Comparison of ENCODE assay signal across 10 mouse cellular contexts in genomic region chr6:119477686-119478310, GRCm38 (mm10). TPM values are rescaled to one million over a fixed set of nuclear protein-coding genes. Genes with fewer than 3 reads are reported as not detected.
DNase-seq lines count a peak whose midpoint lies in the region; ATAC-seq and TF ChIP-seq lines count a peak whose summit lies in the region.
"Had no signal": no experiment of that assay in that cellular context is flagged by ENCODE, and none has a peak within 500 bp of the region (broad histone marks: within the 10 kb centered on the region; RNA-seq: fewer than 3 reads in every experiment).

No protein-coding gene starts in this region.

- H3K27me3 ChIP-seq in heart, embryonic 11.5 days (ENCODE audit: control insufficient read depth, insufficient read depth, low read length) = no peaks in the 10 kb centered on the region
- H3K27me3 ChIP-seq in lung, embryonic 14.5 days (ENCODE audit: insufficient read depth, low read length) = no peaks in the 10 kb centered on the region
- no peaks in the 10 kb centered on the region for H3K27me3 ChIP-seq in embryonic facial prominence, embryonic 13.5 days
- no peaks in the 10 kb centered on the region for H3K27me3 ChIP-seq in liver, embryonic 14.5 days (ENCODE audit: control insufficient read depth, insufficient read depth, low read length)
- H3K27me3 ChIP-seq: CH12.LX had no signal

- no peaks in the 10 kb centered on the region for H3K36me3 ChIP-seq in heart, embryonic 11.5 days (ENCODE audit: control insufficient read depth, insufficient read depth, low read length)
- H3K36me3 ChIP-seq in lung, embryonic 14.5 days (ENCODE audit: insufficient read depth) = peaks cover 9% of the 10 kb centered on the region
- H3K36me3 ChIP-seq in embryonic facial prominence, embryonic 13.5 days = peaks cover 11% of the 10 kb centered on the region
- peaks cover under 1% of the 10 kb centered on the region; the same call in 1 of the 2 replicates for H3K36me3 ChIP-seq in liver, embryonic 14.5 days (replicated peaks; ENCODE audit: control insufficient read depth, insufficient read depth, low read depth)

- TF ChIP-seq POLR2A in lung, adult 2 months (IDR thresholded peaks at IDR 0.05; ENCODE audit: borderline replicate concordance, extremely low read depth, low read depth, low read length) = no peak

- no peak overlapping the region for H3K4me3 ChIP-seq in heart, embryonic 11.5 days (ENCODE audit: low read depth, low read length)
- H3K4me3 ChIP-seq in lung, embryonic 14.5 days (ENCODE audit: low read depth, low read length) = no peak overlapping the region; the same call in 1 of the 2 replicates
- H3K4me3 ChIP-seq in lung, adult 2 months (replicated peaks; ENCODE audit: extremely low read depth, low read depth, low read length) = no peak overlapping the region
- no peak overlapping the region for H3K4me3 ChIP-seq in embryonic facial prominence, embryonic 13.5 days
- no peak overlapping the region for H3K4me3 ChIP-seq in liver, embryonic 14.5 days (ENCODE audit: insufficient read depth in 1 of 2, low read depth in 2 of 2, low read length in 2 of 2)

- no peak for TF ChIP-seq CTCF in lung, embryonic 14.5 days (IDR thresholded peaks at IDR 0.05; ENCODE audit: low read depth)
- no peak for TF ChIP-seq CTCF in lung, adult 2 months (IDR thresholded peaks at IDR 0.05; ENCODE audit: insufficient read depth, low read length)
- TF ChIP-seq CTCF in liver, embryonic 14.5 days (IDR thresholded peaks at IDR 0.05; ENCODE audit: low read depth) = no peak

- no peak for DNase-seq in heart, adult 8-10 months (ENCODE audit: low spot score)
- DNase-seq in lung, embryonic 14.5 days = peak; percentile 89
- no peak for DNase-seq in lung, adult 2 months
- DNase-seq in liver, embryonic 14.5 days (ENCODE audit: low read depth in 3 of 3, low spot score in 3 of 3) = no peak
- DNase-seq in cerebellum, adult 18-20 months = no peak
- no peak for DNase-seq in adrenal gland, postnatal 10 days
- DNase-seq: gastrocnemius, postnatal 14 days had no signal

- H3K27ac ChIP-seq in heart, embryonic 11.5 days (ENCODE audit: low read depth, low read length) = no peak overlapping the region; the same call in 1 of the 2 replicates
- H3K27ac ChIP-seq in lung, embryonic 14.5 days (ENCODE audit: low read depth) = peak overlapping the region; percentile 97
- H3K27ac ChIP-seq in embryonic facial prominence, embryonic 13.5 days = peak overlapping the region; percentile 99
- H3K27ac ChIP-seq in liver, embryonic 14.5 days = no peak overlapping the region

- peak overlapping the region; percentile 99 for H3K4me2 ChIP-seq in heart, embryonic 11.5 days
- H3K4me2 ChIP-seq in lung, embryonic 14.5 days = peak overlapping the region; percentile 100
- peak overlapping the region; percentile 100 for H3K4me2 ChIP-seq in embryonic facial prominence, embryonic 13.5 days
- H3K4me2 ChIP-seq in liver, embryonic 14.5 days (ENCODE audit: low read depth) = peak overlapping the region; percentile 99

- H3K4me1 ChIP-seq in heart, embryonic 11.5 days (ENCODE audit: control insufficient read depth, insufficient read depth, low read length) = peaks cover 30% of the 10 kb centered on the region
- H3K4me1 ChIP-seq in lung, embryonic 14.5 days (ENCODE audit: insufficient read depth) = peaks cover 7% of the 10 kb centered on the region; the same call in 1 of the 2 replicates
- peaks cover 12% of the 10 kb centered on the region for H3K4me1 ChIP-seq in lung, adult 2 months (ENCODE audit: control insufficient read depth, insufficient read depth, low read length)
- H3K4me1 ChIP-seq in embryonic facial prominence, embryonic 13.5 days = peaks cover 47% of the 10 kb centered on the region
- peaks cover 7 to 13% of the 10 kb centered on the region in 2 experiments; a peak in 3 of 4 replicates for H3K4me1 ChIP-seq in liver, embryonic 14.5 days (replicated peaks; ENCODE audit: control insufficient read depth in 2 of 2, insufficient read depth in 2 of 2, low read length in 1 of 2)

- TF ChIP-seq EP300 in liver, embryonic 14.5 days (IDR thresholded peaks at IDR 0.05; ENCODE audit: low read depth) = no peak

- ATAC-seq in heart, embryonic 11.5 days (replicated peaks; ENCODE audit: insufficient number of reproducible peaks, low FRiP score, low TSS enrichment) = no peak
- ATAC-seq in lung, embryonic 14.5 days (ENCODE audit: insufficient read depth) = peak; percentile 35
- ATAC-seq in embryonic facial prominence, embryonic 13.5 days (ENCODE audit: insufficient number of reproducible peaks, insufficient read depth, low FRiP score, low TSS enrichment, low read depth) = no peak
- ATAC-seq in liver, embryonic 14.5 days (ENCODE audit: insufficient read depth) = no peak

- WGBS in heart, embryonic 11.5 days (ENCODE audit: insufficient replicate concordance) = 22% methylated on average over 13 of the region's 13 CpGs
- WGBS in lung, embryonic 14.5 days = 10% methylated on average over 13 of the region's 13 CpGs
- WGBS in lung, adult 2 months = 32% methylated on average over 13 of the region's 13 CpGs
- WGBS in embryonic facial prominence, embryonic 13.5 days = 28% methylated on average over 13 of the region's 13 CpGs
- WGBS in liver, embryonic 14.5 days (ENCODE audit: insufficient replicate concordance) = 56% methylated on average over 13 of the region's 13 CpGs

- H3K9ac ChIP-seq in heart, embryonic 11.5 days (ENCODE audit: low read depth, low read length) = no peak overlapping the region
- no peak overlapping the region for H3K9ac ChIP-seq in lung, embryonic 14.5 days
- peak overlapping the region; percentile 2; the same call in 1 of the 2 replicates for H3K9ac ChIP-seq in embryonic facial prominence, embryonic 13.5 days
- H3K9ac ChIP-seq in liver, embryonic 14.5 days (replicated peaks) = no peak overlapping the region

- H3K9me3 ChIP-seq in heart, embryonic 11.5 days (replicated peaks; ENCODE audit: control insufficient read depth, low read length) = no peaks in the 10 kb centered on the region
- no peaks in the 10 kb centered on the region for H3K9me3 ChIP-seq in lung, embryonic 14.5 days (ENCODE audit: low read depth, low read length)
- no peaks in the 10 kb centered on the region for H3K9me3 ChIP-seq in embryonic facial prominence, embryonic 13.5 days
- no peaks in the 10 kb centered on the region for H3K9me3 ChIP-seq in liver, embryonic 14.5 days (ENCODE audit: control insufficient read depth, low read length)

RNA-seq across cellular contexts. Expression of gene Fbxl14, which starts 1.7 kb away (rescaled TPM):
- polyA plus RNA-seq in heart, embryonic 11.5 days (2014; fragmentation: Nextera tagmentation; extraction: Ambion mirVana) = 4.9 and 5.2 TPM in 2 replicates
- 10 to 100 TPM; 14.7 to 18.1 (median 16.2) TPM for total RNA-seq in heart, adult 8-10 months (2022)
- 6.0 and 6.2 TPM in 2 replicates for polyA plus RNA-seq in lung, embryonic 14.5 days (2014; fragmentation: Nextera tagmentation; extraction: Ambion mirVana)
- polyA plus RNA-seq in lung, adult 2 months (2012; rRNA removed) = 77.7 and 84.9 TPM in 2 replicates
- polyA plus RNA-seq in embryonic facial prominence, embryonic 13.5 days (2015; fragmentation: Nextera tagmentation; extraction: Ambion mirVana) = 3.2 and 3.8 TPM in 2 replicates
- 16.3 and 18.8 TPM in 2 replicates for polyA plus RNA-seq in liver, embryonic 14.5 days (2012; rRNA removed)
- polyA plus RNA-seq in liver, embryonic 14.5 days (2014; fragmentation: Nextera tagmentation; extraction: Ambion mirVana) = 3.7 and 3.9 TPM in 2 replicates
- total RNA-seq in adrenal gland, postnatal 10 days (2021) = 10 to 100 TPM; 26.8 to 30.0 TPM

Comparison
In these comparisons a context has a peak if more than half of its experiments do, and no peak if none do; other contexts are left out.
1. H3K27ac ChIP-seq: peak in lung, embryonic 14.5 days (single experiment) and embryonic facial prominence, embryonic 13.5 days (single experiment); none in heart, embryonic 11.5 days (single experiment) and liver, embryonic 14.5 days (single experiment).
2. Peak in every context shown above with its lines, with median percentiles within 50 percentile points of each other: H3K4me2 ChIP-seq.